Mouse (Mus musculus) kidney, adult 2 months (tissue): ENCODE measurements around the gene Nlrc4.

Experiments
- CTCF ChIP-seq: fragments of 200-500 bp; conservative IDR thresholded peaks from 2 replicates; pipeline ENCODE4 v1.5.1; 2011; ENCODE audit warnings: low read depth, mild to moderate bottlenecking, control low read depth, low read length, moderate library complexity, mixed read lengths; ENCODE audit not compliant: insufficient read depth, insufficient read length
- POLR2A ChIP-seq: fragments of 200-500 bp; IDR thresholded peaks from one replicate; pipeline ENCODE4 v1.6.1; 2011; ENCODE audit warnings: low read depth, low read length, control low read depth

DNA sequence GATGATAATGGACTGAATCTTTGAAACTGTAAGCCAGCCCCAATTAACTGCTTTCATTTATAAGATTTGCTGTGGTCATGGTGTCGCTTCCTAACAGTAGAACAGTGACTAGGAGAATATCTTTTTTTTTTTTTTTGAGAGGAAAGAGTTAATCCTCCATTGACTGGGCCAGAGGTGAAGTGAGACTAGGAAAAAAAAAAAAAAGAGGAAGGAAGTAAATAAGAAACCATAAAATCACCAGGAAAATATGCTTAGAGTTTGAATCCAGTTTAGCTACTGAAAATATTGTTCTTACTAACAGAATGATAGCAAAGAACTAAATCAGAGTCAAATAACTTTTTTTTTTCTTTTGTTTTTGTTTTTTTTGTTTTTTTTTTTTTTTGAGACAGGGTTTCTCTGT is 4.3 kb downstream of the Nlrc4 start:
- no peak for TF ChIP-seq CTCF
- no peak for TF ChIP-seq POLR2A
